Mouse (Mus musculus) midbrain, postnatal 0 days (tissue): ENCODE results near the gene Frmd4b. TPM values are rescaled to one million over a fixed set of nuclear protein-coding genes. Genes with fewer than 3 reads are reported as not detected.

Experiments
- ATAC-seq: fragments of 200-750 bp; cut with Nextera tagmentation; 2 replicates; pipeline ENCODE4 v1.8.0; 2017; ENCODE audit warnings: moderate number of reproducible peaks, mild to moderate bottlenecking, moderate TSS enrichment, moderate library complexity; ENCODE audit not compliant: low FRiP score
- DNase-seq: peaks from one replicate; pipeline ENCODE4 v3.0.0-alpha.2; 2015; ENCODE audit warnings: low spot score
- H3K27ac ChIP-seq: fragments of 300-500 bp; sonication (generic); 2 replicates; pipeline ENCODE4 v1.5.1; 2014; ENCODE audit warnings: low read depth, mild to moderate bottlenecking, low read length, mixed read lengths
- H3K27me3 ChIP-seq: fragments of 300-500 bp; sonication (generic); 2 replicates; pipeline ENCODE4 v1.6.1; 2014; ENCODE audit warnings: low read length, control low read depth, mixed read lengths; ENCODE audit not compliant: insufficient read depth
- H3K36me3 ChIP-seq: fragments of 300-500 bp; sonication (generic); 2 replicates; pipeline ENCODE4 v1.6.1; 2014; ENCODE audit warnings: low read length, control low read depth, mixed read lengths; ENCODE audit not compliant: insufficient read depth
- H3K4me1 ChIP-seq: fragments of 300-500 bp; sonication (generic); 2 replicates; pipeline ENCODE4 v1.6.1; 2014; ENCODE audit warnings: mild to moderate bottlenecking, control low read depth, antibody characterized with exemption, low read length, mixed read lengths; ENCODE audit not compliant: insufficient read depth
- H3K4me2 ChIP-seq: fragments of 300-500 bp; sonication (generic); 2 replicates; pipeline ENCODE4 v1.6.1; 2014; ENCODE audit warnings: low read depth, mild to moderate bottlenecking, low read length, mixed read lengths; ENCODE audit not compliant: poor library complexity, severe bottlenecking
- H3K4me3 ChIP-seq: fragments of 300-500 bp; sonication (generic); 2 replicates; pipeline ENCODE4 v1.5.1; 2014; ENCODE audit warnings: low read depth, mild to moderate bottlenecking, low read length, moderate library complexity
- H3K9ac ChIP-seq: fragments of 300-500 bp; sonication (generic); replicated peaks from 2 replicates; pipeline ENCODE4 v1.6.1; 2014; ENCODE audit warnings: mild to moderate bottlenecking, low read length, moderate library complexity, mixed read lengths; ENCODE audit not compliant: poor library complexity, severe bottlenecking
- H3K9me3 ChIP-seq: fragments of 300-500 bp; sonication (generic); 2 replicates; pipeline ENCODE4 v1.6.1; 2016; ENCODE audit warnings: low read length, control low read depth
- CTCF ChIP-seq: IDR thresholded peaks from 2 replicates; pipeline ENCODE4 v1.5.1; 2016; ENCODE audit warnings: antibody characterized with exemption, mild to moderate bottlenecking
- WGBS: fragments of 180-500 bp; shearing (Covaris S2); extraction: QIAGEN DNeasy Blood & Tissue Kit; methylation state at CpG from one replicate; pipeline ENCODE4 v1.1.7; 2014; 5-methylcytosine and 5-hydroxymethylcytosine counted together
- polyA plus RNA-seq: library from polyadenylated mRNA; unstranded; fragments of >200 nt; fragmentation: Nextera tagmentation; extraction: Ambion mirVana; gene quantifications from 2 replicates; pipeline ENCODE4 v1.2.1, GENCODE M21; 2015
- total RNA-seq: library from RNA; depleted of rRNA; stranded (reverse); fragments of >200 nt; gene quantifications from 2 replicates; pipeline ENCODE4 v1.2.3, GENCODE M21; 2014

Gene Frmd4b
- total and polyA plus RNA-seq, 2 experiments from 2014 or later: 7.9 to 20.7 TPM

- no peak for TF ChIP-seq CTCF
- H3K4me1 ChIP-seq: no peaks in the 10 kb centered on the region
- WGBS: 86% methylated on average over 1 of the region's 1 CpGs
Observed at GRCm38 (mm10) chr6:97316716-97317115, 300.6 kb downstream of the Frmd4b start.

GRCm38 (mm10) chr6:97315311-97315710, 302.0 kb downstream of the Frmd4b start:
- no peak overlapping the region for H3K4me3 ChIP-seq
- no peak for TF ChIP-seq CTCF
- H3K9me3 ChIP-seq: no peaks in the 10 kb centered on the region
- H3K4me2 ChIP-seq: no peak overlapping the region
- no peaks in the 10 kb centered on the region for H3K4me1 ChIP-seq
- 74% methylated on average over 3 of the region's 3 CpGs for WGBS
- no peaks in the 10 kb centered on the region for H3K36me3 ChIP-seq
- peaks cover 3% of the 10 kb centered on the region; the same call in 1 of the 2 replicates for H3K27me3 ChIP-seq
- H3K27ac ChIP-seq: no peak overlapping the region
- DNase-seq (no peak), ATAC-seq (no peak)
- no peak overlapping the region for H3K9ac ChIP-seq

More at GRCm38 (mm10) chr6:97316716-97317115, 300.6 kb downstream of the Frmd4b start:
- ATAC-seq: no peak
- Histone ChIP-seq H3K4me2 (no peak overlapping the region), H3K4me3 (no peak overlapping the region), H3K36me3 (no peaks in the 10 kb centered on the region), H3K9me3 (no peaks in the 10 kb centered on the region), H3K9ac (no peak overlapping the region), H3K27ac (no peak overlapping the region), H3K27me3 (peaks cover 3% of the 10 kb centered on the region; the same call in 1 of the 2 replicates)
- no peak for DNase-seq

GRCm38 (mm10) chr6:97312545-97312939, 304.8 kb downstream of the Frmd4b start:
- no peak for ATAC-seq
- Histone ChIP-seq H3K9me3 (no peaks in the 10 kb centered on the region), H3K27me3 (peaks cover 3% of the 10 kb centered on the region; the same call in 1 of the 2 replicates), H3K36me3 (no peaks in the 10 kb centered on the region), H3K4me3 (peak overlapping the region; percentile 27), H3K4me2 (peak overlapping the region; percentile 41), H3K9ac (no peak overlapping the region), H3K4me1 (no peaks in the 10 kb centered on the region), H3K27ac (no peak overlapping the region)
- 19% methylated on average over 3 of the region's 3 CpGs for WGBS
- no peak for DNase-seq
- TF ChIP-seq CTCF: no peak

- no peaks in the 10 kb centered on the region for H3K9me3 ChIP-seq
- peak overlapping the region; percentile 41 for H3K4me2 ChIP-seq
- H3K4me1 ChIP-seq: no peaks in the 10 kb centered on the region
- 9% methylated on average over 33 of the region's 33 CpGs for WGBS
- H3K27ac ChIP-seq: no peak overlapping the region
- DNase-seq (peak; percentile 36), ATAC-seq (no peak)
- no peaks in the 10 kb centered on the region for H3K36me3 ChIP-seq
- no peak overlapping the region for H3K9ac ChIP-seq
- peaks cover 3% of the 10 kb centered on the region; the same call in 1 of the 2 replicates for H3K27me3 ChIP-seq
- no peak for TF ChIP-seq CTCF
- peak overlapping the region; percentile 27 for H3K4me3 ChIP-seq
Observed at GRCm38 (mm10) chr6:97311599-97312544, 305.5 kb downstream of the Frmd4b start.

GRCm38 (mm10) chr6:97310901-97311331, 306.4 kb downstream of the Frmd4b start:
- TF ChIP-seq CTCF: no peak
- Histone ChIP-seq H3K36me3 (0 out of 2 replicates have a peak, but pooled peaks cover 3% of the 10 kb centered on the region), H3K27me3 (peaks cover 3% of the 10 kb centered on the region; the same call in 1 of the 2 replicates), H3K9ac (0 out of 2 replicates have a peak overlapping the region, but pooled peaks have one; percentile 19), H3K27ac (no peak overlapping the region), H3K4me2 (peak overlapping the region; percentile 41; the same call in 1 of the 2 replicates), H3K4me1 (no peaks in the 10 kb centered on the region), H3K9me3 (no peaks in the 10 kb centered on the region), H3K4me3 (no peak overlapping the region)
- no peak for ATAC-seq
- DNase-seq: no peak
- WGBS: 55% methylated on average over 7 of the region's 7 CpGs

- DNase-seq (no peak), ATAC-seq (no peak)
- no peaks in the 10 kb centered on the region for H3K4me1 ChIP-seq
- WGBS: 49% methylated on average over 6 of the region's 6 CpGs
- no peak overlapping the region for H3K27ac ChIP-seq
- no peaks in the 10 kb centered on the region for H3K27me3 ChIP-seq
- H3K9ac ChIP-seq: no peak overlapping the region
- H3K36me3 ChIP-seq: 0 out of 2 replicates have a peak, but pooled peaks cover 3% of the 10 kb centered on the region
- H3K9me3 ChIP-seq: no peaks in the 10 kb centered on the region
- H3K4me2 ChIP-seq: no peak overlapping the region
- TF ChIP-seq CTCF: no peak
- no peak overlapping the region for H3K4me3 ChIP-seq
Observed at GRCm38 (mm10) chr6:97309161-97309560, 308.2 kb downstream of the Frmd4b start.
